Mouse (Mus musculus) kidney, adult 2 months (tissue): ENCODE results near the gene Ccdc92b. TPM values are rescaled to one million over a fixed set of nuclear protein-coding genes. Genes with fewer than 3 reads are reported as not detected.

ENCODE experiments used
- DNase-seq: peaks from one replicate; pipeline ENCODE4 v3.0.0; 2021
- H3K27ac ChIP-seq: fragments of 200-500 bp; 2 replicates; pipeline ENCODE4 v1.5.1; 2012; ENCODE audit warnings: low read depth, low read length, control low read depth, inconsistent platforms; ENCODE audit not compliant: insufficient read depth
- H3K27me3 ChIP-seq: fragments of 200-500 bp; replicated peaks from 2 replicates; pipeline ENCODE4 v1.6.1; 2012; ENCODE audit warnings: mild to moderate bottlenecking, moderate library complexity, low read length, inconsistent platforms; ENCODE audit not compliant: control insufficient read depth, insufficient read depth
- H3K36me3 ChIP-seq: fragments of 200-500 bp; 2 replicates; pipeline ENCODE4 v1.6.1; 2012; ENCODE audit warnings: mild to moderate bottlenecking, moderate library complexity, low read length, inconsistent platforms; ENCODE audit not compliant: control insufficient read depth, insufficient read depth
- H3K4me1 ChIP-seq: fragments of 200-500 bp; 2 replicates; pipeline ENCODE4 v1.6.1; 2011; ENCODE audit warnings: low read length; ENCODE audit not compliant: control insufficient read depth, insufficient read depth
- H3K4me3 ChIP-seq: fragments of 200-500 bp; 2 replicates; pipeline ENCODE4 v1.5.1; 2011; ENCODE audit warnings: mild to moderate bottlenecking, low read depth, low read length, control low read depth; ENCODE audit not compliant: insufficient read depth
- CTCF ChIP-seq: fragments of 200-500 bp; conservative IDR thresholded peaks from 2 replicates; pipeline ENCODE4 v1.5.1; 2011; ENCODE audit warnings: low read depth, mild to moderate bottlenecking, control low read depth, low read length, moderate library complexity, mixed read lengths; ENCODE audit not compliant: insufficient read depth, insufficient read length
- POLR2A ChIP-seq: fragments of 200-500 bp; IDR thresholded peaks from one replicate; pipeline ENCODE4 v1.6.1; 2011; ENCODE audit warnings: low read depth, low read length, control low read depth
- WGBS: fragments of 180-500 bp; shearing (Covaris S2); methylation state at CpG from one replicate; pipeline ENCODE4 v1.1.7; 2018; 5-methylcytosine and 5-hydroxymethylcytosine counted together
- polyA plus RNA-seq: library from polyadenylated mRNA; depleted of rRNA; stranded (reverse); fragments of >200 nt; gene quantifications from 2 replicates; pipeline ENCODE4 v1.2.3, GENCODE M21; 2012

The Ccdc92b gene
- polyA plus RNA-seq, 1 experiment = 0.13 TPM

GRCm38 (mm10) chr11:74666284-74666652 lies 46.9 kb downstream of the Ccdc92b start:
- TF ChIP-seq POLR2A (no peak), CTCF (no peak)
- DNase-seq = no peak
- Histone ChIP-seq H3K27me3 (no peaks in the 10 kb centered on the region), H3K4me1 (no peaks in the 10 kb centered on the region), H3K36me3 (peaks cover 3% of the 10 kb centered on the region), H3K4me3 (no peak overlapping the region), H3K27ac (no peak overlapping the region)
- 76% methylated on average over 5 of the region's 5 CpGs for WGBS

- H3K36me3 ChIP-seq = peaks cover 3% of the 10 kb centered on the region
- no peak overlapping the region for H3K27ac ChIP-seq
- no peaks in the 10 kb centered on the region for H3K4me1 ChIP-seq
- TF ChIP-seq POLR2A (no peak), CTCF (no peak)
- DNase-seq = no peak
- 83% methylated on average over 14 of the region's 14 CpGs for WGBS
- no peak overlapping the region for H3K4me3 ChIP-seq
- H3K27me3 ChIP-seq = no peaks in the 10 kb centered on the region
Measured at GRCm38 (mm10) chr11:74666776-74667581, 47.6 kb downstream of the Ccdc92b start.

DNA sequence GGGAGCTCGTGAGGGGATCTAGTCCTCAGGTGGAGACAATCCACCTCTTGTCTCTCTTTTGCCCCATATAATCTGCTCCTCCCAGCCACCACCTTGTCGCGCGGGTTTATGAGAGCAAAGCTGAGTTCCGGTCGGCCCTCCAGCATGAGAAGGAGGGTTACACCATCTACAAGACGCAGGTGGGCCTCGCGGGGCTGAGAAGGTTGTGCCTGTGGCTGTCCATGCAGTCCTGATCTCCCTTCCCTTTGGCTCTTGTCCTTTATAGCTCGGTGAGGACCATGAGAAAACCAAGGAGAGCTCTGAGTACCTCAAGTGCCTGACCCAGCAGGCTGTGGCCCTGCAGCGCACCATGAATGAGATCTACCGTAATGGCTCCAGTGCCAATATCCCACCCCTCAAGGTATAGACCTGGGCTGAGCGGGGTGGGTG lies 48.2 kb downstream of the Ccdc92b start:
- H3K36me3 ChIP-seq = peaks cover 3% of the 10 kb centered on the region
- H3K27ac ChIP-seq = no peak overlapping the region
- no peak for DNase-seq
- H3K27me3 ChIP-seq = no peaks in the 10 kb centered on the region
- TF ChIP-seq POLR2A (no peak), CTCF (no peak)
- 95% methylated on average over 13 of the region's 13 CpGs for WGBS
- H3K4me1 ChIP-seq = no peaks in the 10 kb centered on the region
- no peak overlapping the region for H3K4me3 ChIP-seq

DNA sequence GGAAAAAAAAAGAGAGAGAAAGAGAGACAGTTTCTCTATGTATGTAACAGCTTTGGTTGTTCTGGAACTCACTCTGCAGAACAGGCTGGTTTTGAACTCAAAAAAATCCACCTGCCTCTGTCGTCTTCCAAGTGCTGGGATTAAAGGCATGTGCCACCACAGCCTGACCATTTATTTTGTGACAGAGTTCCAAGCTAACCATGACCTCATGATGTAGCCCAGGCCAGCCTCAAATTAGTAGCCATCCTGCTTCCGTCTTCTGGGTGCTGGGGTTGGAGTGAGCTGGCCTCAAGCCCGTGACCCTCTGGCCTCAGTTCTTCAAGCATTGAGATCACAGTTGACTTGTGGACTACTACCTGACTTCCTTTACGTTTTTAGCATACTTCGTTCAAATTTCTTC lies 49.1 kb downstream of the Ccdc92b start:
- Histone ChIP-seq H3K36me3 (peaks cover 3% of the 10 kb centered on the region), H3K27me3 (no peaks in the 10 kb centered on the region), H3K27ac (no peak overlapping the region), H3K4me3 (no peak overlapping the region), H3K4me1 (no peaks in the 10 kb centered on the region)
- TF ChIP-seq POLR2A = no peak
- TF ChIP-seq CTCF = no peak
- 73% methylated on average over 5 of the region's 5 CpGs for WGBS
- DNase-seq = no peak

- no peak for TF ChIP-seq CTCF
- no peak for TF ChIP-seq POLR2A
- no peaks in the 10 kb centered on the region for H3K27me3 ChIP-seq
- H3K36me3 ChIP-seq = peaks cover 3% of the 10 kb centered on the region
- H3K4me1 ChIP-seq = no peaks in the 10 kb centered on the region
- WGBS = 78% methylated on average over 2 of the region's 2 CpGs
- DNase-seq = no peak
- no peak overlapping the region for H3K27ac ChIP-seq
- H3K4me3 ChIP-seq = no peak overlapping the region
Measured at GRCm38 (mm10) chr11:74668971-74669370, 49.6 kb downstream of the Ccdc92b start.

DNA sequence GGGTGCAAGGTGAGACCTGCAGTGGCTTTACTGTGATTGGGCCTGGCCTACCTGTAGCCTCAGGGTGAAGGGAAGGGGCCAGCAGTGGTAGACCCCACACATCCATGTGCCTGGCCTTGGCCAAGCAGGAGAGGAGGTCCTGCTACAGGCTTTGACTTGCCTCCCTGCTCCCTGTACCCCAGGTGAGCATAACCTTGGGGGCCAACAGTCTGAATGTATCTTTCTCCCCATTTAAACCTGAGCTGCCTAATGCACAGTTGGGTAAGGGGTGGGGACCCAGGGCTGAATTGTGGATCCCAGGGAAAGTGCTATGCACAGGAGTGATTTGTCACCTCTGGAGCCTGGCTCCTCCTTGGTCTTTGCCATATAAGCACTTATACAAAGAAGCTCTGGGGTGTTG lies 50.7 kb downstream of the Ccdc92b start:
- no peak overlapping the region for H3K4me3 ChIP-seq
- DNase-seq = no peak
- no peaks in the 10 kb centered on the region for H3K27me3 ChIP-seq
- no peaks in the 10 kb centered on the region for H3K4me1 ChIP-seq
- peaks cover 3% of the 10 kb centered on the region; the same call in 1 of the 2 replicates for H3K36me3 ChIP-seq
- H3K27ac ChIP-seq = no peak overlapping the region
- TF ChIP-seq POLR2A (no peak), CTCF (no peak)

- Histone ChIP-seq H3K27me3 (no peaks in the 10 kb centered on the region), H3K4me1 (no peaks in the 10 kb centered on the region), H3K4me3 (no peak overlapping the region), H3K36me3 (peaks cover 5% of the 10 kb centered on the region; the same call in 1 of the 2 replicates), H3K27ac (no peak overlapping the region)
- 85% methylated on average over 1 of the region's 1 CpGs for WGBS
- DNase-seq = no peak
- TF ChIP-seq POLR2A = no peak
- no peak for TF ChIP-seq CTCF
Measured at GRCm38 (mm10) chr11:74671013-74671412, 51.6 kb downstream of the Ccdc92b start.
